In the genomic region with DNA sequence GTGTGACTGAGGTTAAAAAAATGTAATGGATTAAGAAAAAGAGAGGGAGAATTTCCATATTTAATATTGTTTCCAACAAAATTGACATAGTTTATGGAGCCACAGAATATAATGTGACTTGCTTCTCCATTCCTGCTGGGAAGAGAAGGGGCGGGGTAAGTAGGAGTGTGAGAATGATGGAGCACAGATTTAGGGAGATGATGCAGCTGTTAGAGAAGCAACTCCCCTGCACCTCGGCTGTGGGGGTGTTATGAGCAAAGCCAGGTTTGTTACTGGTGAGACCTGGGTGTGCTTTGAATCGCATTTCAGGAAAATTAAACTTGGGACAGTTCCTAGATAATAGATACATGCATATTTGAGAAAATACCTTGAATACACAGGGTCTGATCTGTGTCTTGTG, we compare ENCODE assay signal across 17 mouse cellular contexts.
"Had no signal": no experiment of that assay in that cellular context is flagged by ENCODE, and none has a peak within 500 bp of the region (broad histone marks: within the 10 kb centered on the region; RNA-seq: fewer than 3 reads in every experiment).

No protein-coding gene starts in this region.

- H3K9me3 ChIP-seq: limb, embryonic 12.5 days; liver, embryonic 13.5 days; lung, embryonic 15.5 days; megakaryocyte, embryonic 14.5 days; midbrain, embryonic 15.5 days; neural tube, embryonic 12.5 days; stomach, embryonic 15.5 days had no signal

- H3K9ac ChIP-seq: limb, embryonic 12.5 days; liver, embryonic 13.5 days; liver, postnatal 0 days; lung, embryonic 15.5 days; midbrain, embryonic 15.5 days; neural tube, embryonic 12.5 days; stomach, embryonic 15.5 days had no signal

- DNase-seq: kidney, adult 8-10 months; kidney, postnatal 36 days; liver; liver, embryonic 13.5 days; liver, postnatal 0 days; lung, postnatal 14 days; thymus, postnatal 36 days had no signal

- H3K4me2 ChIP-seq: limb, embryonic 12.5 days; liver, embryonic 13.5 days; lung, embryonic 15.5 days; midbrain, embryonic 11.5 days; midbrain, embryonic 15.5 days; neural tube, embryonic 12.5 days; stomach, embryonic 15.5 days had no signal

- H3K27me3 ChIP-seq: limb, embryonic 12.5 days; liver, embryonic 13.5 days; lung, embryonic 15.5 days; megakaryocyte, embryonic 14.5 days; midbrain, embryonic 15.5 days; neural tube, embryonic 12.5 days had no signal

- H3K27ac ChIP-seq: limb, embryonic 12.5 days; liver, embryonic 13.5 days; lung, embryonic 15.5 days; macrophage; midbrain, embryonic 15.5 days; neural tube, embryonic 12.5 days; stomach, embryonic 15.5 days had no signal

- ATAC-seq: inflammation-experienced regulatory T-cells, adult 6 months; intestine, postnatal 0 days; liver, postnatal 0 days; midbrain, embryonic 15.5 days had no signal

- H3K4me1 ChIP-seq: liver, embryonic 13.5 days; lung, embryonic 15.5 days; megakaryocyte, embryonic 14.5 days; neural tube, embryonic 12.5 days; stomach, embryonic 15.5 days had no signal

- H3K36me3 ChIP-seq: limb, embryonic 12.5 days; liver, embryonic 13.5 days; lung, embryonic 15.5 days; midbrain, embryonic 15.5 days; neural tube, embryonic 12.5 days; stomach, embryonic 15.5 days had no signal

- H3K4me3 ChIP-seq: limb, embryonic 12.5 days; liver, embryonic 13.5 days; lung, embryonic 15.5 days; megakaryocyte, embryonic 14.5 days; midbrain, embryonic 15.5 days; neural tube, embryonic 12.5 days; stomach, embryonic 15.5 days had no signal
